Mouse (Mus musculus): Measurements from ENCODE around the gene Wdr81. TPM values are rescaled to one million over a fixed set of nuclear protein-coding genes. Genes with fewer than 3 reads are reported as not detected.

The Wdr81 gene
- 23.6 and 26.6 TPM in 2 replicates for polyA plus RNA-seq (2012; rRNA removed)

DNA sequence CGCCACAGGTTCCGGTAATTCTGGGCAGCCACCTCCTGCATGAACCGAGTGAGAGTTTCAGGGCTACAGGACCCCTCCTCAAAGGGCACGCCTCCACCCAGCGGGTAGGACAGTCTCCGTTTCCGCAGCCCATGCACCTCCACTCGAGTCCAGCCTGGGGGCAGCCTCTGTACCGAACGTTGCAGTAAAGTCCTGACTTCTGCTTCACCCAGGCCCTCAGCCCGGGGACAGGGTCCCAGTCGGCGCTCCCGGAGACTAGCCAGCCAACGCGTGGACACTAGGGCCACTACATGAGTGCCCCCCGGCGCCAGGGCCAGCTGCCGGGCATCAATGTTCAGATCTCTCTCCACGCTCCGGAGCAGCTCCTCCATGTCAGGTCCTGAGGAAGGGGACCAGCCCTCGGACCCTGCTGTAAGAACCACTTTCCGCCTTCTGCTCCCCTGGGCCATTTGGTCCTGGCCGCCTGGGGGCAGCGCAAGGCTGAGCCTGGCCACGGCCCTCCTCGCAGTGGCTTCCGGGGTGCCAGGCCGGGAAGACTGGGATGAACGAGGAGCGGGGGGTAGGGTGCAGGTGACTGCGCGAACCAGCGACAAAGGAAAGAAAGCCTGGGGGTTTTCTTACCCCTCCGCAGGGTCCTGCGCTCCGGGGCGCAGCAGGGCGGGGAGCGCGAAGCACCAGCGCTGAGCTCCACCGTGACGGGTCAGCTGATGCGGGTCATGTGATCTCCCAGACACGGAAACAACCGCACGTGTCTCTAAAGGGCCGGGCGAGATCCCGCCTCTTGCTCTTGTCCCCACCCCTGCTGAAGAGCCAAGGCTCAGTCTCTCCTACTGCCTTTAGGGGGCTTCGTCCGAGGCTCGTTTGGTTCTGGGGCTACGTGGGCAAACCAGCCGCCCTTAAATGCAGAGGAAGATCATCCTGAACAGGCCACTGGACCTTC lies at the start of gene Wdr81:
Gene Wdr81, minus strand, starts transcription at position 727 of the 940 bp plus-strand sequence.

DNA sequence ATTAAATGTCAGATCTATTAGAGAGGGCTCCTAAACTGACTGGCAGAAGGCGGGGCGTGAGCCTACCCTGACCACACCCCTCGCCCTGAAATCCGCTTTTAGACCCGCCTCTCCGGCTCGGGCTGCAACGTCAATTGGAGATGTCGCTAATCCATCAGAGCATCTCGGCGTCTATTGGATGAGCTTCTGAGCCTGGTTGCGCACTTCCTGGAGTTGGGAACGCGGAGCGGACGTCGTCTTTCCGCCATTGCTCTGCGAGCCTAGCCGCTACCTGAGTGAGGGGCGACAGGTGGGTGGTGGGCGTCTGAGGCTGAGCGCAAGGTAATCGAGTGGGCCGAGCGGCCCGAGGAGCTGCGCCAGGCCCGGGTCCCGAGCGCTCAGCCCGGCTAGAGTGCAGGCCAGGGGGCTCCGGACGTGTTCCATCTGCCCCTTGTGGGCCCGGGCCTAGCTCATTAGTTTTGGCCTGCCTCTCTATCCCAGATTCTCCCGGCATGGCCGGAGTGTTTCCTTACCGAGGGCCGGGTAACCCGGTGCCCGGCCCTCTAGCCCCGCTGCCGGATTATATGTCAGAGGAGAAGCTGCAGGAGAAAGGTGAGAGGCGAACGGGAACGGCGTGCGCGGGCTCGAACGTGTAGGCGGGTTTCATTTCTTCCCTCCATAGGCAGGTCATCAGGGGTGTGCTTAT lies 32.2 kb upstream of the Wdr81 start, which contains the start of gene Prpf8:
Gene Prpf8, plus strand, starts transcription at position 216 of the 685 bp plus-strand sequence.

DNA sequence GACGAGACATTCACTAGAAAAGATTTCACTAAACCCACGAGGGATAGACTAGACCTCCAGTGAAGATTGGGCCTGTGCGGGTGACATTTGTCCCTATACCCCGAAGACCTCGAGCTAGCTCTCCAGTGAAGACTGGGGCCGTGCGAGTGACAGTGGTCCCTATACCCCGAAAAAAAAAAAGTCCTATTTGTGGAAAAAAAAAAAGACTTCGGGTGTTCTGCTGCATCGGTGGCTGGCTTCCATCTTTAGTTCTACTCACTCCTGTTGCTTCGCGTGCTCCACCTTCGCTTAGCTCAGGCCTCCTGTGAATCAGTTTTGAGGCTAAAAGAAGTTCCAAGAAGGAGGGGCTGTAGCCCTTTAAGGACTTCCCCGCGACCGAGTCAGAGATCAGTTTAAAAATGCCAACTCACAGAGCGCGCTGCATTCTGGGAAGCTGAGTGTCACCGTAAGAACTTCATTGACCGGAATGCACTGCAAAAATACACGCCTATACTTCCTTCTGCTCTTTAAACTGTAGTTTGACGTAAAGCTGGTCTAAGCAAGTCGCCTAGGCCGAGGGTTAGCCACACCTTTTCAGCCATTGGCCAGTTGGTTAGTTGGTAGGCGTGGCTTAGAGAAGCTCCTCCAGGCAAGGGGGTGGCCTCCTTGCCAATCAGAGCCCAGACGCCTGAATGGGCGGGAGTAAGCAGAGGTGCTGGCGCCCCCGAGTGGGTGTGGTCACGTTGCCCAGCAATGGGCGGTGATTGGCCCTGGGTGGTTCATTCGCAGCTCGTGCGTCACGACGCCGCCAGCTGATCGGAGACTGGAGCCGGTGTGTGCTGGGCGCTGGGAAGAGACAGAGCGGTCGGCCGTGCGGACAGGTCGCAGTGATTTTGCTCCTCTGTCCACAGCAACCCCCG lies 6.6 kb upstream of the Wdr81 start, which contains the start of gene Tlcd2:
Gene Tlcd2, plus strand, starts transcription at position 872 of the 899 bp plus-strand sequence.

GRCm38 (mm10) chr11:75439363-75439762 lies 15.2 kb downstream of the Wdr81 start, which contains the start of gene Serpinf2:
Gene Serpinf2, minus strand, starts transcription at chr11:75439591.

DNA sequence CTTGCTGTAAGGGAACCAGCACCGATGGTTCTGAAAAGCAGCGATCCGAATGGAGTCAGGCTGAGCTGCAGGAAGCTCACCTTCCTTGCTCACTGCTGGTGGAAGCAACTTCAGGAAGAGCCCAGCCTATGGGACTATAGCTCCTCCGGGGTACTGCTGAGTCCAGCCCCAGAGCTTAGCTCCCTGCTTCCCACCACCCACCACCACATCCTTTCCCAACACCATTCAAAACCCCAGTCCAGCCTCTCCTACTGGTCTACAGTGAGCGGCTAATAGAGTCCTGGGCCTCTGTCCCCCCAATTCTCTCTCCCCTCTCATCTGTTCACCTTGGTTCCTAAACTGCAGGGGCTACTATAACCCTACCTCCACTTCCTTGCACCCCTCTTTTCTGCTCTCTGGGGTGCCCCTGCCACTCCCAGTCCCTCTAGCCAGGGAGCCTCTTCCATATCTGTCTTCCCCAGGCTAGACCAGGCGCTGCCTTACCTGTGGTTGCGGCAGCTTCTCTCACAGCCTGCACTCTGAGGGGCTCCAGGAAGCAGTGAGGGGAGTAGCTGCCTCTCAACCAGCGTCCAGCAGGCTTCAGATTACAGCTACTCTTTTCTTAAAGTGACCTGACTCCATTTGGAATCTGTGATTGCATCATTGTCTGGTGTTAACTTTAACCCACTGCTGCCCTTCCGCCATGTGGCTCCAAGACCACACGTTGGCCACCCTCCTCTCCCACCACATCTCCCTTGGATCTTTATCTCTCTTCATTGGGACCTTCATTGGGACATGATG lies 32.3 kb downstream of the Wdr81 start, which contains the start of gene Serpinf1:
Gene Serpinf1, minus strand, starts transcription at position 689 of the 780 bp plus-strand sequence.

Other genes starting within 250 kb of the Wdr81 start
- 23.3 and 26.9 TPM in 2 replicates for gene Rpa1, start 106.4 kb downstream of the Wdr81 start, polyA plus RNA-seq (2012; rRNA removed)
- gene Smyd4, start 106.3 kb downstream of the Wdr81 start, polyA plus RNA-seq (2012; rRNA removed): 5.8 and 6.2 TPM in 2 replicates
- 367 and 447 TPM in 2 replicates for gene Serpinf1, start 32.0 kb downstream of the Wdr81 start, polyA plus RNA-seq (2012; rRNA removed)
- 0.95 and 1.9 TPM in 2 replicates for gene Serpinf2, start 15.1 kb downstream of the Wdr81 start, polyA plus RNA-seq (2012; rRNA removed)
- 30.6 and 38.9 TPM in 2 replicates for gene Tlcd2, start 7.0 kb upstream of the Wdr81 start, polyA plus RNA-seq (2012; rRNA removed)
- gene Prpf8, start 32.1 kb upstream of the Wdr81 start, polyA plus RNA-seq (2012; rRNA removed): 85.3 and 112 TPM in 2 replicates
- 3.0 and 3.9 TPM in 2 replicates for gene Rilp, start 55.4 kb upstream of the Wdr81 start, polyA plus RNA-seq (2012; rRNA removed)
- 20.2 and 25.3 TPM in 2 replicates for gene Scarf1, start 58.8 kb upstream of the Wdr81 start, polyA plus RNA-seq (2012; rRNA removed)
- gene Slc43a2, start 77.0 kb upstream of the Wdr81 start, polyA plus RNA-seq (2012; rRNA removed): 36.2 and 37.0 TPM in 2 replicates
- 48.4 and 54.3 TPM in 2 replicates for gene Pitpna, start 133.4 kb upstream of the Wdr81 start, polyA plus RNA-seq (2012; rRNA removed)
- gene Inpp5k, start 176.3 kb upstream of the Wdr81 start, polyA plus RNA-seq (2012; rRNA removed): 48.6 and 66.3 TPM in 2 replicates
- gene Myo1c, start 195.8 kb upstream of the Wdr81 start, polyA plus RNA-seq (2012; rRNA removed): 94.1 and 98.0 TPM in 2 replicates
- 112 and 267 TPM in 2 replicates for gene Crk, start 224.5 kb upstream of the Wdr81 start, polyA plus RNA-seq (2012; rRNA removed)